Mouse (Mus musculus): ENCODE data around the gene Cideb. TPM values are rescaled to one million over a fixed set of nuclear protein-coding genes. Genes with fewer than 3 reads are reported as not detected.

Gene Cideb
- total and polyA plus RNA-seq, 3 experiments, result 0.53 to 2.4 TPM; not detected in 1

GRCm38 (mm10) chr14:55745861-55746237 lies 12.4 kb downstream of the Cideb start:
- Histone ChIP-seq H3K4me1 (ENCODE audit: control insufficient read depth in 1 of 2, insufficient read depth in 2 of 2, low read length in 2 of 2) (peaks cover 3 to 18% of the 10 kb centered on the region in 2 experiments; a peak in 2 of 4 replicates), H3K27ac (ENCODE audit: control insufficient read depth, low read depth, low read length) (peak overlapping the region; percentile 74), H3K27me3 (ENCODE audit: control insufficient read depth in 1 of 2, insufficient read depth in 2 of 2, low read length in 2 of 2) (no peaks in the 10 kb centered on the region), H3K36me3 (ENCODE audit: control insufficient read depth in 1 of 2, insufficient read depth in 2 of 2, low read length in 2 of 2) (peaks cover 10 to 14% of the 10 kb centered on the region in 2 experiments; a peak in 3 of 4 replicates), H3K9ac (ENCODE audit: control insufficient read depth, low read depth, low read length, poor library complexity, severe bottlenecking) (peak overlapping the region; percentile 97), H3K79me2 (ENCODE audit: control insufficient read depth, insufficient read depth, low read length, poor library complexity) (peaks cover 22% of the 10 kb centered on the region), H3K4me3 (ENCODE audit: control insufficient read depth in 1 of 2, insufficient read depth in 1 of 2, low read depth in 2 of 2, low read length in 2 of 2) (peak overlapping the region; percentile 94 to 99), H3K9me3 (replicated peaks; ENCODE audit: insufficient read depth, low read length) (no peaks in the 10 kb centered on the region)
- DNase-seq (ENCODE audit: low read depth, low spot score), result no peak
- TF ChIP-seq MAZ (IDR thresholded peaks at IDR 0.05; ENCODE audit: low read depth, low read length) (no peak), ZNF384 (IDR thresholded peaks at IDR 0.05; ENCODE audit: low read depth, low read length) (peak; percentile 74), MXI1 (IDR thresholded peaks at IDR 0.05; ENCODE audit: low read depth, low read length) (peak; percentile 53; the same call in 1 of the 2 replicates), HCFC1 (IDR thresholded peaks at IDR 0.05; ENCODE audit: low read depth, low read length) (no peak), MYC (IDR thresholded peaks at IDR 0.05; ENCODE audit: low read depth, low read length) (0 out of 2 replicates have a peak, but pooled peaks have one; percentile 39), ZMIZ1 (IDR thresholded peaks at IDR 0.05; ENCODE audit: low read depth, low read length) (no peak), TCF12 (IDR thresholded peaks at IDR 0.05; ENCODE audit: low read depth, low read length) (no peak), ZC3H11A (IDR thresholded peaks at IDR 0.05; ENCODE audit: low read depth, low read length) (no peak), ELF1 (IDR thresholded peaks at IDR 0.05; ENCODE audit: low read depth, low read length) (no peak; the same call in 1 of the 2 replicates), E2F4 (IDR thresholded peaks at IDR 0.05; ENCODE audit: borderline replicate concordance, low read depth, low read length) (peak; percentile 38; the same call in 1 of the 2 replicates), UBTF (IDR thresholded peaks at IDR 0.05; ENCODE audit: borderline replicate concordance, insufficient read depth, low read depth, low read length) (no peak)

- TF ChIP-seq POLR2AphosphoS5 (IDR thresholded peaks at IDR 0.05; ENCODE audit: borderline replicate concordance, low read depth, low read length), result no peak
- peak; percentile 68; the same call in 1 of the 2 replicates for TF ChIP-seq SIN3A (IDR thresholded peaks at IDR 0.05; ENCODE audit: low read length)
- TF ChIP-seq TCF12 (IDR thresholded peaks at IDR 0.05; ENCODE audit: low read depth, low read length), result peak; percentile 5; the same call in 1 of the 2 replicates
- peak; percentile 39; the same call in 1 of the 2 replicates for TF ChIP-seq MAX (IDR thresholded peaks at IDR 0.05; ENCODE audit: low read length)
- TF ChIP-seq ELF1 (IDR thresholded peaks at IDR 0.05; ENCODE audit: low read depth, low read length), result peak; percentile 75
- TF ChIP-seq MAZ (IDR thresholded peaks at IDR 0.05; ENCODE audit: low read depth, low read length), result no peak; the same call in 1 of the 2 replicates
- TF ChIP-seq TAL1 (IDR thresholded peaks at IDR 0.05; ENCODE audit: low read length), result no peak
- TF ChIP-seq POLR2AphosphoS2 (IDR thresholded peaks at IDR 0.05; ENCODE audit: low read length), result peak; percentile 55; the same call in 1 of the 2 replicates
- peak; percentile 76 to 91; a peak in 3 of 4 replicates for TF ChIP-seq POLR2A (IDR thresholded peaks at IDR 0.05; ENCODE audit: control insufficient read depth in 1 of 2, insufficient read depth in 1 of 2, low read depth in 1 of 2, low read length in 2 of 2, poor library complexity in 1 of 2)
- peak; percentile 84 for TF ChIP-seq HCFC1 (IDR thresholded peaks at IDR 0.05; ENCODE audit: low read depth, low read length)
- peak; percentile 67; the same call in 1 of the 2 replicates for TF ChIP-seq NELFE (IDR thresholded peaks at IDR 0.05; ENCODE audit: low read depth, low read length)
- peak; percentile 87 for TF ChIP-seq MXI1 (IDR thresholded peaks at IDR 0.05; ENCODE audit: low read depth, low read length)
- peak; percentile 49; the same call in 1 of the 2 replicates for TF ChIP-seq ZMIZ1 (IDR thresholded peaks at IDR 0.05; ENCODE audit: low read depth, low read length)
- peak; percentile 92 for DNase-seq (ENCODE audit: low read depth, low spot score)
- peak within 1 kb of the TSS; percentile 97 for H3K9ac ChIP-seq (ENCODE audit: control insufficient read depth, low read depth, low read length, poor library complexity, severe bottlenecking)
Observed at GRCm38 (mm10) chr14:55745180-55745860, 12.9 kb downstream of the Cideb start, which contains the start of the genes Dhrs1 and Nop9. TSS of gene Dhrs1 (minus strand) at chr14:55745690. TSS of gene Nop9 (plus strand) at chr14:55745693.

More at GRCm38 (mm10) chr14:55745180-55745860, 12.9 kb downstream of the Cideb start, which contains the start of the genes Dhrs1 and Nop9:
- peaks cover 10 to 11% of the 10 kb centered on the region in 2 experiments; a peak in 3 of 4 replicates for H3K36me3 ChIP-seq (ENCODE audit: control insufficient read depth in 1 of 2, insufficient read depth in 2 of 2, low read length in 2 of 2)
- H3K79me2 ChIP-seq (ENCODE audit: control insufficient read depth, insufficient read depth, low read length, poor library complexity), result peaks cover 22% of the 10 kb centered on the region
- H3K4me3 ChIP-seq (ENCODE audit: control insufficient read depth in 1 of 2, insufficient read depth in 1 of 2, low read depth in 2 of 2, low read length in 2 of 2), result peak within 1 kb of the TSS; percentile 94 to 99
- H3K9me3 ChIP-seq (replicated peaks; ENCODE audit: insufficient read depth, low read length), result no peaks in the 10 kb centered on the region
- peak within 1 kb of the TSS; percentile 74 for H3K27ac ChIP-seq (ENCODE audit: control insufficient read depth, low read depth, low read length)
- peaks cover 3 to 18% of the 10 kb centered on the region in 2 experiments; a peak in 2 of 4 replicates for H3K4me1 ChIP-seq (ENCODE audit: control insufficient read depth in 1 of 2, insufficient read depth in 2 of 2, low read length in 2 of 2)
- H3K27me3 ChIP-seq (ENCODE audit: control insufficient read depth in 1 of 2, insufficient read depth in 2 of 2, low read length in 2 of 2), result no peaks in the 10 kb centered on the region
